Mouse (Mus musculus) retina, postnatal 7 days (tissue): ENCODE measurements around the gene Gm3164.
"Not testable (repeated sequence)": the region's sequence is repeated elsewhere in the genome, so short reads cannot be mapped to it uniquely, and the experiment has no call there.

Experiments
- DNase-seq: peaks from one replicate; pipeline ENCODE4 v3.0.0-alpha.2; 2012; ENCODE audit warnings: low read depth, low spot score

Gene Gm3164

GRCm38 (mm10) chr14:4414965-4415835, at the start of gene Gm3164:
TSS of gene Gm3164 (plus strand) at chr14:4415448.
- DNase-seq = not testable (repeated sequence)

DNA sequence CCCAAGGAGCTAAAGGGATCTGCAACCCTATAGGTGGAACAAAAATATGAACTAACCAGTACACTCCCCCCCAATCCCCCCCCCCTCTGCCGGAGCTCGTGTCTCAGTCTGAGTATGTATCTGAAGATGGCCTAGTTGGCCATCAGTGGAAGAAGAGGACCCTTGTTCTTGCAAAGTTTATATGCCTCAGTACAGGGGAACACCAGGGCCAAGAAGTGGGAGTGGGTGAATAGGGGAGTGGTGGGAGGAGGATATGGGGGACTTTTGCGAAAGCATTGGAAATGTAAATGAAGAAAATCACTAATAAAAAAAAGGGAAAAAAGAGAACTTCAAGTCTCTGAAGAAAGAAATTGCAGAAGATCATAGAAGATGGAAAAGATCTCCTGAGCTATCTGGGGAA, 46.3 kb upstream of the Gm3164 start:
- not testable (repeated sequence) for DNase-seq

DNA sequence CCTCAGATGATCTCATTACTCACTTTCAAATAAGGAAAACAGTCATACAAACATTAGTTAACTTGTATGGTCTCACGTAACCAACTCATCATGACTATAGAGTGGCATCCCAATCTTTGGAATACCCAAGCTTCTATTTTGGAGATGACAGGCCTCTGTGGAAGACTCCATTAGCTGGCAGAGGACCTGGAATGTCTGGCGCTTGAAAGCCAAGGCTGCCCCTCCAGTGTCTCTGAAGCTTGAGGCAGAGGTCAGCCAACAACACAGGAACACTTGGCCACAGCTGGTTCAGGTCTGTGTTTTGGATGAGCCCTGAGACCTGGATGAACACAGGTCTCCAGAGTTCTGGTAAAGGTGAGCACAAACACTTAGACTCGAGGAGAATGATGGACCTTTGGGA, 45.6 kb upstream of the Gm3164 start:
- DNase-seq = not testable (repeated sequence)

- not testable (repeated sequence) for DNase-seq
Observed at GRCm38 (mm10) chr14:4377871-4378270, 37.4 kb upstream of the Gm3164 start.

DNA sequence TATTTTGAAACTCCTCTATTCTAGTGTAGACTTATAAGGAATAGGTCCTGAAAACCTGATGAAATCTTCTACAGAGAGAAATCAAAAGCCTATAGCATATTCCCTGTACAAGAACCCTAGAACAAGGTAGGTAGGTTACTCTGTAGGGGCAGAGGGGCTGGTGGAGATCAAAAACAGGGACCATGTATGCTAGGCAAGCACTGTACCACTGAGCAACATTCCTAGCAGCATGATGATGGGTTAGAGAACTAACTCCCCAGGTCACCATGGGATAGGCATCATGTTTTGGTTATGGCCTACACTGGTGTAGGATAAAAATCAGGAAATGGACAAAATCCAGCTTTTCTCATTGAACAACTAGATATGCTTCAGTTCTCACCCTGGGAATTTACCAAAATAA, 29.6 kb upstream of the Gm3164 start:
- DNase-seq = not testable (repeated sequence)

GRCm38 (mm10) chr14:4392841-4393530, 22.3 kb upstream of the Gm3164 start:
- DNase-seq = not testable (repeated sequence)

- DNase-seq = not testable (repeated sequence)
Observed at GRCm38 (mm10) chr14:4397226-4397625, 18.0 kb upstream of the Gm3164 start, which contains the start of gene Gm3159. TSS of gene Gm3159 (plus strand) at chr14:4397526.

DNA sequence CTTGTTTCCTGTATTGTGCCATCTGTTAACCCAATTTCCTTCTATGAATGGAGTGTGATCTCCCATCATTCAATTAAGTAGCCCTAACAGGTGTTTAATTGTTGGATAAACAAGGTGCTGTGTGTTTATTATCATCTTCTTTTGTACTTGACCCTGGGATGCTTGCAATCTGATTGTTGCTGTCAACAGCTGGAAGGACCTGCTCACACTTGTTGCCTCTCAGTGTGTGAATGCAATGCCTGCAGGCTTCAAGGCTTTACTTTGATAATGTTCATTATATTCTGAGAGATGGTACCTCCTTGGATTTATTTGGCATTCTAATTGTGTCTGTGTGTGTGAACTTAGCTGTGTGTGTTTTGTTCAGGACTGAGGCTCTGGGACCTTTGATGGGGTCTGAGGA, 16.6 kb upstream of the Gm3164 start:
- not testable (repeated sequence) for DNase-seq

DNA sequence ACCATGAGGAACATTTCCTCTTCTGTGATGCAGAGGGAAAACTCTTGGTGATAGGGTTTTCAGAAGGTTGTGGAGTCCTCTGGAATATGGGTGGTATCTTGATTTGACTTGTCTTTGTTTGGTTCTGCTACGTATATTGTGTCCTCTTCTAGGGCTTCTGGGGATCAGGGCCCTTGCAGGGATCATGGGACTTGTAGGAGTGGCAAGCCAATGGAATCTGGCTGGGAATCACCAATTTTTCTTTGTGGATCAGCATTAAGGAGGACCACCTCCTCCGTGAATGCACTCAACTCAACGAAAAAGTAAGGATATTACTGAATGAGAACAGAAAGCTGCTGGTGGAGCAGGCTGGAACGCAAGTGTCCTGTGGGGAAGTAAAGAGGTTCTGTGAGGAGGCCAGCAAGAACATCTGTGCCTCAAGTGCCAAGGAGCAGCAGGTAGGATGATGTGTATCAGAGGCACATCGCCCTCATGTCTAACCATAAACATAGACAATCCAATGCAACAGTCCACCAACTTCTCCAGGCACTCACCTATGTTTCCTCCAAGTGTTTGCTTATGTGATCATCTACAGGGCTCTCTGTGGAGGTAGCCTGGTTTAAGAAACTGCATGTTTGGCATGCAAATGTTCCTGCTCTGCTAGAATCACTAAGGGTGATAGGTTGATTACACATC, 15.0 kb upstream of the Gm3164 start:
- DNase-seq = not testable (repeated sequence)

- DNase-seq = not testable (repeated sequence)
Observed at GRCm38 (mm10) chr14:4401245-4401644, 14.0 kb upstream of the Gm3164 start.

DNA sequence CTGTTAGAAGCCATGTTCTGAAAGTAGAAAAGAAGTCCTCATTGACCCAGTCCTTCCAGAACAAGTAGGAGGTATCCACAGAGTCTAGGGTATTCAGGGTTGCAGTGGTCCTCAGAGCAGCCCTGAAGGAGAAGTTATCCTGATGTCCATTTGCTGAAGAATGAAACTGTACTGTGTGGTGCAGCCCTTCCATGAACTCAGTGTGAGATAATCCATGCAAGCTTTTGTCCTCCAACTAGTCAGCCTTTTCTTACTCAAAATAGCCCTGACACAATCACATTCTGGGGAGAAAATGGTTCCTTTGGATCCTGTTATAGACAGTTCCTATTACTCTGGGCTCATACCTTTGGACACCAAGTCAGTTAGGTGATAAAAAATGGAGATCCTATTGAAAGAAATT, 11.4 kb upstream of the Gm3164 start:
- DNase-seq = not testable (repeated sequence)

- not testable (repeated sequence) for DNase-seq
Observed at GRCm38 (mm10) chr14:4409939-4410338, 5.3 kb upstream of the Gm3164 start.

DNA sequence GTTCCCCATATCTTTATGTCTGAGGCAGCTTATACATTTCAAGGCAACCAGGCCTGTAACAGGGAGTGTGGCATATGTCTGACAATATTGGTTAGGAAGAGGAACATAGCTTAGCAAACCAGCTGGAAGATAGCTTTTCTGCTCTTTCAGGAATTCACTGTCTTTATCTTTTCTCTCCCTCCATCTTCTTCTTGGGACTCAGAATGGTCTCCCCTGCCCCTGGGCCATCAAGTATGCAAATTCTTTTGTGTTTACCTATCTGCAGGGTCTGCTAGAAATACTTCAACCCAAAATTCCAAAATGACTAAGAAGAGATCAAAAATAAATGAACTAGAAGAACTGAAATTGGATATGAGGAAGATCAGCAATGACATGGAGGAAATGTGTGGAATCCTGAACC, 15.4 kb downstream of the Gm3164 start, which contains the start of gene Gm3173:
Gene Gm3173, plus strand, starts transcription at position 301 of the 400 bp plus-strand sequence.
- DNase-seq = not testable (repeated sequence)

DNA sequence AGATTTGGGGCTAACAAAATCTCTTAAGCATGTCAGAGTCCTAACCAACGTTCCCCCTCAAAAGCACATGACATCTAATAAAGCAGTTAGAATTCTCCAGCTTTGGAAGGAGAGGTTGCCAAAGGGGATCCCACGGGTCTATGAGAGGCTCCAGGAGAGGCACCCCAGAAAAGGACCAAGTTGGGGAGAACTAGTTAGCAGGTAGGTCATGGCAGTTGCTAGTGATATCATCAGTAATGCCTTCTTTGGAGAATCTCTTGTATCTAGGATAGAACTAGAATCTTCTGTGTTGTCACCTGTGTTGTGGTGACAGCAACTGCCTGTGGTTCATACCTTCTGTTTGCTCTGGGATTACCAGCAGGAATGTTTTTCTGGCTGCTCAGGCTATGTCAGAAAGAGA, 66.2 kb downstream of the Gm3164 start, which contains the start of gene Gm3182:
Gene Gm3182, plus strand, starts transcription at position 301 of the 400 bp plus-strand sequence.
- DNase-seq = not testable (repeated sequence)
